Mouse (Mus musculus) ZHBTc4 (cell line): ENCODE data around the gene Abca1.

ENCODE experiments used
- DNase-seq: peaks from one replicate; pipeline ENCODE4 v3.0.0-alpha.2; 2011; ENCODE audit warnings: low read depth, low spot score

Abca1 gene

GRCm38 (mm10) chr4:53009871-53010270, 149.8 kb downstream of the Abca1 start:
- no peak for DNase-seq

DNA sequence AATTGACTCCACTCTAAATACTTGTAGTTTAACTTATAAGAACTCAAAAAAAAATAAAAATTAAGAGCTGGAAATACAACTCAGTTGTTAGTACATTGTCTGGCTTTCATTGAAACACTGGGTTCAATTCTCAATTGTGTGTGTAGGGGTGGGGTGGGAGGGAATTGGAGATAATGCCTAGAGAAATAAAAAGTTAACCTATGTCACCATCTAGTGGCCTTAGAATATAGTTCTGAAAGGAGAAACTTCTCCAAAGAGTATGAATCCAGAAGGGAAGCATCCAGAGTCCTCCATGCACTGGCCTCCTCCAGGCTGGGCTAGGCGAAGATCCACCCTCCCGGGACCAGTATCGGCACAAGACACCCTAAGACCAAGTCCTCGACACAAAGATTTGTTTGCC, 150.5 kb downstream of the Abca1 start:
- DNase-seq: peak; percentile 33

- no peak for DNase-seq
Measured at GRCm38 (mm10) chr4:53000154-53000553, 159.5 kb downstream of the Abca1 start.

DNA sequence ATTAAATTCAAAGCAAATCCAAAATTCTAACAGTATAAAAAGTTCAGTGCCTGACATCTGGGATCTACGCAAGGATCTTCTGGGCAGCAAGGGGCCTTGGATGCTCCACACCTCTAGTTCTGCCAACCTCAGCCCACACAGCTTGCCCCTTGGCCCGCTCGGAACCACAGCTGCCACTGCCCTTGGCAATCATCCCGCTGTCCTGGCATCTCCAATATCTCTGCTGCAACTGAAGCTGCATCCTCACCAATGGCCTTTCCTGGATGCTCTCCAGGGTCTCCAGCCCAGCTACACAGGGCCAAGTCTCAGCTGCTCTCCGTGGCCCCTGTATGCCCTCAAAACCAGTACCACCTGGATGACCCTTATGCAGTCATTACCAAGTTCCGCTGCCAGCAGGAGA, 160.2 kb downstream of the Abca1 start:
- DNase-seq: no peak

- DNase-seq: peak; percentile 68
Measured at GRCm38 (mm10) chr4:52989248-52989647, 170.4 kb downstream of the Abca1 start, which contains the start of gene Nipsnap3a. Gene Nipsnap3a (plus strand): TSS chr4:52989272.

- DNase-seq: no peak
Measured at GRCm38 (mm10) chr4:52986266-52986665, 173.4 kb downstream of the Abca1 start.

GRCm38 (mm10) chr4:52985216-52985615, 174.5 kb downstream of the Abca1 start:
- DNase-seq: peak; percentile 16
